Mouse (Mus musculus) brain, embryonic 14.5 days (tissue): ENCODE results near the gene Nek4.

Experiments used
- CTCF ChIP-seq: fragments of 200-500 bp; IDR thresholded peaks from 2 replicates; pipeline ENCODE4 v1.5.1; 2012; ENCODE audit warnings: inconsistent platforms, mild to moderate bottlenecking, moderate library complexity, borderline replicate concordance; ENCODE audit not compliant: insufficient read depth, insufficient read length; ENCODE audit errors: extremely low read depth
- POLR2A ChIP-seq: fragments of 200-500 bp; IDR thresholded peaks from 2 replicates; pipeline ENCODE4 v1.6.1; 2012; ENCODE audit warnings: mild to moderate bottlenecking, inconsistent platforms, borderline replicate concordance; ENCODE audit not compliant: poor library complexity, insufficient read depth, insufficient read length, severe bottlenecking; ENCODE audit errors: extremely low read depth

GRCm38 (mm10) chr14:31022579-31022978, 71.4 kb downstream of the Nek4 start:
- TF ChIP-seq CTCF, result no peak
- no peak for TF ChIP-seq POLR2A
